Mouse (Mus musculus) limb, embryonic 11.5 days (tissue): ENCODE measurements around the gene Shc1. TPM values are rescaled to one million over a fixed set of nuclear protein-coding genes. Genes with fewer than 3 reads are reported as not detected.

Experiments used
- ATAC-seq: fragments of 200-750 bp; cut with Nextera tagmentation; 2 replicates; pipeline ENCODE4 v1.8.0; 2017; ENCODE audit warnings: low read depth; ENCODE audit not compliant: insufficient number of reproducible peaks, low FRiP score, low TSS enrichment
- DNase-seq: peaks from one replicate; pipeline ENCODE4 v3.0.0-alpha.2; 2015; ENCODE audit warnings: low spot score
- H3K27ac ChIP-seq: fragments of 300-500 bp; sonication (generic); replicated peaks from 2 replicates; pipeline ENCODE4 v1.5.1; 2014; ENCODE audit warnings: low read depth, mild to moderate bottlenecking, low read length
- H3K27me3 ChIP-seq: fragments of 300-500 bp; sonication (generic); 2 replicates; pipeline ENCODE4 v1.6.1; 2014; ENCODE audit warnings: mild to moderate bottlenecking, low read length, mixed read lengths; ENCODE audit not compliant: control insufficient read depth, insufficient read depth
- H3K36me3 ChIP-seq: fragments of 300-500 bp; sonication (generic); 2 replicates; pipeline ENCODE4 v1.6.1; 2014; ENCODE audit warnings: mild to moderate bottlenecking, low read length, moderate library complexity, mixed read lengths; ENCODE audit not compliant: control insufficient read depth, insufficient read depth
- H3K4me1 ChIP-seq: fragments of 300-500 bp; sonication (generic); 2 replicates; pipeline ENCODE4 v1.6.1; 2014; ENCODE audit warnings: low read length, mixed read lengths; ENCODE audit not compliant: control insufficient read depth, insufficient read depth
- H3K4me2 ChIP-seq: fragments of 300-500 bp; sonication (generic); 2 replicates; pipeline ENCODE4 v1.6.1; 2014; ENCODE audit warnings: low read depth, mild to moderate bottlenecking, moderate library complexity; ENCODE audit not compliant: severe bottlenecking
- H3K4me3 ChIP-seq: fragments of 300-500 bp; sonication (generic); 2 replicates; pipeline ENCODE4 v1.5.1; 2014; ENCODE audit warnings: low read depth, low read length
- H3K9ac ChIP-seq: fragments of 300-500 bp; sonication (generic); 2 replicates; pipeline ENCODE4 v1.6.1; 2014; ENCODE audit warnings: mild to moderate bottlenecking, low read length
- H3K9me3 ChIP-seq: fragments of 300-500 bp; sonication (generic); 2 replicates; pipeline ENCODE4 v1.6.1; 2016; ENCODE audit warnings: low read length; ENCODE audit not compliant: control insufficient read depth
- WGBS: fragments of 180-500 bp; shearing (Covaris S2); extraction: QIAGEN DNeasy Blood & Tissue Kit; methylation state at CpG from one replicate; pipeline ENCODE4 v1.1.7; 2014; 5-methylcytosine and 5-hydroxymethylcytosine counted together
- polyA plus RNA-seq: library from polyadenylated mRNA; unstranded; fragments of >200 nt; fragmentation: Nextera tagmentation; extraction: Ambion mirVana; gene quantifications from 2 replicates; pipeline ENCODE4 v1.2.1, GENCODE M21; 2014

The Shc1 gene
- polyA plus RNA-seq, 1 experiment from 2014 or later, result 55.7 TPM

- H3K9ac ChIP-seq, result no peak overlapping the region
- peaks cover 29% of the 10 kb centered on the region for H3K4me1 ChIP-seq
- H3K9me3 ChIP-seq, result no peaks in the 10 kb centered on the region
- peaks cover 4% of the 10 kb centered on the region; the same call in 1 of the 2 replicates for H3K27me3 ChIP-seq
- no peak overlapping the region for H3K27ac ChIP-seq
- no peak overlapping the region for H3K4me2 ChIP-seq
- WGBS, result 83% methylated on average over 11 of the region's 11 CpGs
- no peaks in the 10 kb centered on the region for H3K36me3 ChIP-seq
- no peak for ATAC-seq
- no peak overlapping the region for H3K4me3 ChIP-seq
- DNase-seq, result no peak
These were observed 30.6 kb upstream of the Shc1 start for GRCm38 (mm10) chr3:89387632-89388031.

- Histone ChIP-seq H3K27ac (no peak overlapping the region), H3K9ac (no peak overlapping the region), H3K27me3 (peaks cover 6% of the 10 kb centered on the region; the same call in 1 of the 2 replicates), H3K36me3 (no peaks in the 10 kb centered on the region), H3K4me2 (no peak overlapping the region), H3K4me1 (peaks cover 31% of the 10 kb centered on the region), H3K9me3 (no peaks in the 10 kb centered on the region), H3K4me3 (no peak overlapping the region)
- WGBS, result 73% methylated on average over 11 of the region's 11 CpGs
- DNase-seq (no peak), ATAC-seq (no peak)
These were observed 29.9 kb upstream of the Shc1 start for GRCm38 (mm10) chr3:89388134-89388881.

- no peak for ATAC-seq
- Histone ChIP-seq H3K27me3 (peaks cover 6% of the 10 kb centered on the region; the same call in 1 of the 2 replicates), H3K9ac (no peak overlapping the region), H3K4me3 (no peak overlapping the region), H3K4me1 (peaks cover 35% of the 10 kb centered on the region), H3K27ac (no peak overlapping the region), H3K36me3 (no peaks in the 10 kb centered on the region), H3K9me3 (no peaks in the 10 kb centered on the region), H3K4me2 (no peak overlapping the region)
- no peak for DNase-seq
- WGBS, result 58% methylated on average over 6 of the region's 6 CpGs
These were observed 29.1 kb upstream of the Shc1 start for GRCm38 (mm10) chr3:89388901-89389740.

GRCm38 (mm10) chr3:89390111-89390515 lies 28.1 kb upstream of the Shc1 start:
- 50% methylated on average over 5 of the region's 5 CpGs for WGBS
- DNase-seq (no peak), ATAC-seq (no peak)
- Histone ChIP-seq H3K4me2 (no peak overlapping the region), H3K36me3 (no peaks in the 10 kb centered on the region), H3K27me3 (peaks cover 6% of the 10 kb centered on the region; the same call in 1 of the 2 replicates), H3K9me3 (no peaks in the 10 kb centered on the region), H3K4me1 (peaks cover 36% of the 10 kb centered on the region), H3K4me3 (no peak overlapping the region), H3K27ac (no peak overlapping the region), H3K9ac (no peak overlapping the region)

- Histone ChIP-seq H3K9me3 (no peaks in the 10 kb centered on the region), H3K9ac (no peak overlapping the region), H3K4me3 (peak overlapping the region; percentile 50), H3K4me2 (peak overlapping the region; percentile 99), H3K27me3 (peaks cover 6% of the 10 kb centered on the region; the same call in 1 of the 2 replicates), H3K27ac (no peak overlapping the region), H3K36me3 (no peaks in the 10 kb centered on the region), H3K4me1 (peaks cover 39% of the 10 kb centered on the region)
- WGBS, result 9% methylated on average over 19 of the region's 19 CpGs
- ATAC-seq (no peak), DNase-seq (no peak)
These were observed 27.3 kb upstream of the Shc1 start for GRCm38 (mm10) chr3:89390699-89391662.

- peak overlapping the region; percentile 50 for H3K4me3 ChIP-seq
- peaks cover 38% of the 10 kb centered on the region for H3K4me1 ChIP-seq
- H3K9me3 ChIP-seq, result no peaks in the 10 kb centered on the region
- peaks cover 6% of the 10 kb centered on the region; the same call in 1 of the 2 replicates for H3K27me3 ChIP-seq
- WGBS, result under 1% methylated on average over 49 of the region's 56 CpGs
- ATAC-seq (no peak), DNase-seq (peak; percentile 64)
- H3K9ac ChIP-seq, result peak overlapping the region; percentile 56
- no peak overlapping the region for H3K27ac ChIP-seq
- H3K4me2 ChIP-seq, result peak overlapping the region; percentile 99
- no peaks in the 10 kb centered on the region for H3K36me3 ChIP-seq
These were observed 26.4 kb upstream of the Shc1 start for GRCm38 (mm10) chr3:89391663-89392511.

GRCm38 (mm10) chr3:89392871-89393311 lies 25.4 kb upstream of the Shc1 start:
- DNase-seq (peak; percentile 48), ATAC-seq (no peak)
- no peaks in the 10 kb centered on the region for H3K9me3 ChIP-seq
- WGBS, result under 1% methylated on average over 16 of the region's 24 CpGs
- H3K4me3 ChIP-seq, result peak overlapping the region; percentile 50
- peaks cover 6% of the 10 kb centered on the region; the same call in 1 of the 2 replicates for H3K27me3 ChIP-seq
- H3K4me1 ChIP-seq, result peaks cover 37% of the 10 kb centered on the region
- peak overlapping the region; percentile 99 for H3K4me2 ChIP-seq
- no peak overlapping the region for H3K27ac ChIP-seq
- no peak overlapping the region for H3K9ac ChIP-seq
- no peaks in the 10 kb centered on the region for H3K36me3 ChIP-seq
